Mouse (Mus musculus): Measurements from ENCODE around the gene Poc5.

- no peak for TF ChIP-seq POLR2A (IDR thresholded peaks at IDR 0.05; ENCODE audit: borderline replicate concordance, control insufficient read depth, low read depth, low read length)
- no peak for TF ChIP-seq CTCF (IDR thresholded peaks at IDR 0.05; ENCODE audit: control insufficient read depth, insufficient read depth, low read length)
Observed at GRCm38 (mm10) chr13:96421230-96421629, 33.1 kb downstream of the Poc5 start.

All from bone marrow, adult 2 months (tissue).